Mouse (Mus musculus) retina, embryonic 14.5 days (tissue): ENCODE measurements around the gene Ski.

Experiments used
- DNase-seq: peaks from one replicate; pipeline ENCODE4 v3.0.0-alpha.2; 2015; ENCODE audit warnings: low spot score

Ski gene

DNA sequence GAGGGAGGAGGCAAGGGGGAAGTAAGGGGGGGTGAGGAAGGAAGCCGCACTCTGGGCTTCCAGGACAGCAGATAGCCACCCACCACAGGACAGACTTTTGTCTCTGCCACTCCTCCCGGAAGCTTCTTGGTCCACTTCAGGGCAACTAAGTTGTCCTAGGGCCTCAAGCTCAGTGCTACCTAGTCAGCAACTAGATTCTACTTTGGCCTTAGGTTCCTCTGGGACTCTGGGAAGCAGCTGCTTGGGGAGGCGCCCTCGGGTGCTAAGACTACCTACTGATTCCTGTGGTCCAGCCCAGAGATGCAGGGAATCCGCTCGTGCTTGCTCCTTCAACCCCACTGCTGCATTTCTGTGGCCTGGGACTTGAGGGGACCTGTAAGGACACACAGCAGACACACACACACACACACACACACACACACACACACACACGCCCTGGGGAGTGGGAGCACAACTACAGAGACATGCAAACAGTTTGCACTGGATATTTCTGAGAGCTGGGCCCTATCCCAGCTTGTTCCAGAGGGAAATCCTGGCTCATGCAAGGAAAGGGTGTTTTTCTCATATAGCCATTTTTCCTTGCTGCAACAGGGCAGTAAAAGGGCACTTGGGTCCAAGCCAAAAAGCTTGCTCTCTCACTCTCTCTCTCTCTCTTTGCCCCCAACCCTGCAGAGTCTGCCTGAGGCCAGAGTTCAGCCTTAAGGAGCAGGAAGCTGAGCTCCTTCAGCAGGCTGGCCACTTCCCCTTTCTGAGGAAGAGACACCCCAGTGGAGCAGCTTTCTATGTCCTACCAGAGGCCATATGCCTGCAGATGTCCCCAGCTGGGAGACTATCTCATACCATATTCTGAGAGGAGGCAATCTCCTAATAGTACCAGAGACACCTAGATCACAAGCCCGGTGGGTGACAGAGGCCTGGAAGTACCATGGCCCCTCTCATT is 12.2 kb upstream of the Ski start:
- DNase-seq: no peak

DNA sequence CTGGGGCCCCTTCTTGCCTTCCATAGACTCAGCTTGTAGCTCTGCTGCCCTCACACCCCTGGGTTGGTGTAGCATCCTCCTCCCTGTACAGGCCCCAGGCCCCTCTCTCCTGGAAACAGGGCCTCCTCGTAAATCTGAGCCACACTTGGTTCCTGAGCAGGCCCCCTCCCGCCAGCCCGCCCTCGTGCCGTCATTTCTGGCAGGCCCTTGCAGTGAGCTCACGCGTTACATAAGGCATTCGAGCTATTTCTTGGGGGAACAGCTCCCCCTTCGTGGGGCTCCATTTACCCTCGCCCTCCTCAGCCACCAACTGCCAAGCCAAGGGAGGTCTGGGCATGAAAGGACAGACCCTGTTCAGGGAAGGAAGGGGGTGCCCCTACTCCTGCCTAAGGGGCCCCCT is 11.5 kb upstream of the Ski start:
- no peak for DNase-seq

DNA sequence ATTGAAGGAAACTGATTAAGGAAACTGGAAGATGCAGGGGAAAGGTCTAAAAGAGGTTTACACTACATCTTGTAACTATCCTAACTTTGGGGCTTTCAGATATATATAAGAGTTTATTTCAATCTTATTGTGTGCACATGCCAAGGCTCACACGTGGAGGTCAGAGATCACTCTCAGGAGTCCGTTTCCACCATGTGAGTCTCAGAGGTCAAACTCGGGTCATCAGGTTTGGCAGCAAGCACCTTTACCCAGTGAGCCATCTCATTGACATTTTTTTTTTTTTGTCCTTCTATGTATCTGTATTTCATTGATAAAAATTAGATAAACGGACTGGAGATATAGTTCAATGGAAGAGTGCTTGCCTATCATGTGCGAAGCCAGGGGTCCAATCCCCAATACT is 6.1 kb upstream of the Ski start:
- DNase-seq: no peak

DNA sequence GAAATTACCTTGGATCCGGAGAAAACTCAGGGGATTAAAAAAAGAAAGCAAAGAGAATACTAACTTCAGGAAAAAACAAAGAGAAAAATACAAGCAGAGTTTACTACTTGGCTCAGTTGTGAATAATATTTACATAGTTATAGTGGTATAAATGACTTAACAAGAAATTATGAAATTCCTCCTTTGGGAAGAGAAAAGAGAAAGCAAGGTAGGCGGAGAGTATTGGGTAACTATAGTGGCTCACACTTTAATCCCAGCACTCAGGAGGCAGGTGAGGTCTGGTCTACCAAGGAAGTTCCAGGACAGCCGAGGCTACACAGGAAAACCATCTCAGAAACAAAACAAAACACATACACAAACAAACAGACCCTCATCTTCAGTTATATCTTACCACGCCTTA is 5.6 kb upstream of the Ski start:
- no peak for DNase-seq

DNA sequence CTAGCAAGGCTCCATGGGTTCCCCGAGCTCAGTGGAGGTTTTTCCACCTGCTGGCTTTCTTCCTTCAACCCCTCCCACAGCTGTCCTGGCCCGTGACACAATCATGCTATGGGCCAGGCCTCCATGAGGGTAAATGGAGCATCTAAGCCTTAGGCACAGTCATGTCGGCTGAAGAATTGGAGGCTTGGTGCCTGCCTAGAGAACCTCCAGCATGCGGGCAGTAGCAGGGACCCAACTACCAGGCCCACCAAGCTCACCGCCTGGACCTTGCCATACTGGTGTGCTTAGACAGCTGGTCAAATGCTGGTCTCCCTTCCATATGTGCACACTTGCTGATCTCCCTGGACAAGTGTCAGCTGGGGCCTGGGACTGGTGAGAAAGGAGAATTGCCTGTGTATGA is 3.5 kb upstream of the Ski start:
- DNase-seq: no peak

DNA sequence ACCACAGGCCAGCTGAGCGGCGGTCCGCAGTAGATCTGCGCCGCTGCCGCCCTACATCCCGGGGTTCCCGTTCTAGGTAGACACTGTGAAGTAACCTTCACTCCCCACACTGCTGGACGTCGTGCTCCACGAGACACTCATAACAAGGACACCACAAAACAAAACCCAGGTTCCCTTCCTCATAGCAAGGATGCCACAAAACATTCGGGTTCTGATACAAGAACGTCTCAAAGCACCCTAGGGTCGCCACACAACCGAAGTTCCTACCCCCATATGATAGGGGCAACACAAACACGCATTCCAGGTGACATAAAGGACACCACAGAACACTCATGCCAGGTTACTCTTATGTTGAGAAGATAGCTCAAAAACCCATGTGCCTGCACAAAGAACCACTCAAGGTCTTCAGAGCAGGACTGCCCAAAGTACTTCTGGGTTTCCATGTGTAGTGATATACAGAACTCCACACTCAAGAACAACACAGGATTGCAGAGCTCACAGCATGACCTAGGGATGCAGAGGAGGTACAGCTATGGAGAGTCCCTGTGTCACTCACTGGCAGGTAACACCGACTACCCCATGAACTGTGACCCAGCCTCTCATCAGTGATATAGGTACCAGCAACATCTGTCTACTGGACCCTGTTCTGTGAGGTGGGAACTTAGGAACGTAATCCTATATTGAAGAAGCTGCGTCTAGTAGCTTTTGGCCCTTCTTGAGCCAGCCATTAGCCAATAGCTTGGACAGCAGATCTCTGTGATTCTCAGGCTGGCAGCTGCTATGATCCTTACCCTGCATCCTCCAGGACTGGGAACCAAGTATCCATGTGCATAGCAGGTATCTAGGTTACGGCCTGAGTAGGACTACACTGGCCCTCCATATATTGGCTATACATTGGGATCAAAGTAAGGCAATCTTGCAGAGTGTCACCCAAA is 1.5 kb upstream of the Ski start:
- DNase-seq: no peak

DNA sequence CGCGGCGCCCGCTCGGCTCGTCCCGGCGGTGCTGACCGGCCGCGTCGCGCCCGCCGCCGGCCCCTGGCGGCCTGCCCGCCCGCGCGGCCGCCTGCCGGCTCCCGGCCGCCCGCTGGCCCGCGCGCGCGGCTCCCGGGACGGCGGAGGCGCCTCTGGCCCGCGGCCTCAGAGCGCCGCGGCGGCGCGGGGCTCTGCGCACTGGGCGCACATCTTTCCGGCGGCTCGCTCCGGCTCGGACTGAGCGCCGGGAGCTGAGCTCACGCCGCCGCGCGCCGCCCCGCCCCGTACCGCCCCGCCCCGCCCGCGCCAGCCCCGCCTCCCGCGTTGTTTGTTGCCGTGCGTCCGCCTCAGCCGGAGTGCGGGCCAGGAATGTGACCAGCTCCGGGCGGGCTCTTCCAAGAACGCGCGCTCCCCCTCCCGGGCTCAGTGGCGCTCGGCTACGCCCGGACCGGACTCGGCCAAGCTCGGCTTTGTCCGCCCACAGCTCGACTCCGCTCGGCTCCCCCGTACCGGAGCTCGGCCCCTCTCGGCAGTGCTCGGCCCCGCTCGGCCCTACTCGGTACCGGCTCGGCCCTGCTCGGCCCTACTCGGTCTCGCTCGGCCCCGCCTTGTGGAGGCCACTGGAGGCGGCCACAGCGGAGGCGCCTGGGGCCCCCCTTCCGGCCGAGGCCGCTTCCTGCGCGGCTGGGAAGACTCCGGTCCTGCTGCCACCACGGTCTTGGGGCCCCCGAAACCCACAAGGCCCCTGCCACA is 625 bp upstream of the Ski start:
- DNase-seq: peak; percentile 99

DNA sequence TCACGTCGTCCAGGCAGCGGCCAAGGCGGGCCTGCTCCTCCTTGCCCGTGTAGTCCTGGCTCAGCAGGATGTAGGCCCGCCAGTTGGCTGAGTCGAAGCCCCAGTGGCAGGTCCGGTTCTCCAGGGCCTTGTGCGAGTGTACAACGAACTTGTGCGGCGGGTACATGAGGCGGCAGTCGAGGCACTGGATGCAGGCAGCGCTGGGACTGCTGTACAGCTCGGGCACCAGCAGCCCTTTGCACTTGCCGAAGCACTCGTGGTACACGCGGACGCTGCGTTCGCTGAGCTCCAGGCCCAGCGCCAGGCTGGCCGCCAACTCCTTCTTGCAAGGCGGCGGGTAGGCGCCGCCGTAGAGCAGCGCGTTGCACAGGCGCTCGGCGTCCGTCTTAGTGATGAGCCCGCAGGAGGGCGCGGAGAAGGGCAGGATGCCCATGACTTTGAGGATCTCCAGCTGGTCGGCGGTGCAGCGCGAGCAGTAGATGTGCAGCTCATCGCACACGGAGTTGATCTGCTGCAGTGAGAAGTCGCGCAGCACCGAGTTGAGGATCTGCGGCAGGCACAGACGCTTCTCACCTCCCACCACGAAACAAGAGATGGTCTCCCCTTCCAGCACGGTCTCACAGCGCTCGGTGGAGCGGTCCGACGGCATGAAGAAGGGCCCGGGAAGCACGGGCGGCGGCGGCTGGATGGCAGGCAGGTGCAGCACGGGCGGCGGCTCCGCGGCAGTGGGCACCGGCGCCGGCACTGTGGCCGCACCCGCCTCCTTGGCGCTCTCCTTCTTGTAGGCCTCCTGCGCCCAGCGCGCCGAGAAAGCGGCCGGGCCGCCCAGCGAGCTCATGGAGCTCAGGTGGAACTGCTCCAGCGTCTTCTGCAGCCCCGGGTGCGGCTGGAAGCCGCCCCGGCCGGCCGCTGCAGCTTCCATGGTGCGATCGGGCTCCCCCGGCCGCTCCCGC is 517 bp downstream of the Ski start:
- peak; percentile 53 for DNase-seq

DNA sequence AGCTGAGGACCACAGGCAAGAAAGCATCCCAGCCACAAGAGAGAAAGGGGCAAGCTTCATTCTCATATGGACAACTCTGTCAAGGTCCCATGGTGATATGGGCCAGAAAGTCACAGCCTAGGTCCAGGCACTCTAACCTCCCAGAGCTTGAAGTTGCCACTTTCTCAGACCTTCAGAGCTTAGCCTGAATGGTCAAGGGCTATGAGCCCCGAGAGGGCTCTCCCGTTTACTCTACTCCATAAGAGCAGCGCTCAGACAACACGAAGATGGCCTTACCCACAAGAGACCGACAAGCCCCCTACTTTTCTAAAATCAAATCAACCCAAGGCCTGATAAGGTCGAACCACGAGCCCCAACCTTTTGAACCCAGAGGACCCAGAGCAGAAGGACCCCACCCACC is 1.3 kb downstream of the Ski start:
- DNase-seq: peak; percentile 11

DNA sequence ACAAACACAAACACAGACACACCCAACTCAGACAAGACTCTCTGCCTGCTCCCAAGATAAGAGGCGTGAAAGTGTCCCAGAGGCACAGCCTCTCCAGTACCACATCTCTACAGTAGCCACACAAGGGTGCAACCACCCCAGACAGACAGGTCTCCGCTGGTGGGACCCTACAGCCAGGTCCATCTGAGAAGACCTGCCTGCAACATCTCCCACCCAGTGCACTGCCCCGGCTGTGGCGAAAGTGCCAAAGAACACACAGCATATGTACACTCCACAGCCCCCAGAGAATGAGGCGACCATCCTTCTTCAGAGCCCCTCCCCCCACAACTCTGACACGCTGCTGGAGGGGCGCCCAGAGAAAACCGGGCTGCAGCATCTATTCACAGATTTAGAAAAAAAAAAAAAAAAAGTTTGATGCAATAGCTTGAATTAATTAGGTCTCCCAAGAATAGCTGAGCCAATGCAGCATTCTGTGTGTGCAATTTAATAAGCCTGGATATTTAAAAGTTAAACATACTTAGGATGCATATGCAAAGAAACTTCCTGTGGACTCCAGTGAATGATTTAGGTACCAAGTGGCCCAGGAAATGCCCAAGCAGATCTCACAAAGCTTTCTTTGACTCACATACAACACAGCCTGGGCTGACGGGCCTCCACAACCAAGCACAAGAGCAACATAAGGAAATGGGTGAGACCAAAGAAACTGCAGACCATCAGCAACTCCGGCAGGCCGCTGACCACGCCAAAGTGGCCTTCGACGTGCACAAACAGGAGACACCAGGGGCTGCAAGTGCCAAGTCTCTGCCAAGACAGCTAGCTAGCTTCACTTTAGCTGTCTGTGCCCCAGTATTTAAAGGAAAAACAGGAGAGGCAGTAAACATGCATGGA is 1.9 kb downstream of the Ski start:
- DNase-seq: peak; percentile 22

DNA sequence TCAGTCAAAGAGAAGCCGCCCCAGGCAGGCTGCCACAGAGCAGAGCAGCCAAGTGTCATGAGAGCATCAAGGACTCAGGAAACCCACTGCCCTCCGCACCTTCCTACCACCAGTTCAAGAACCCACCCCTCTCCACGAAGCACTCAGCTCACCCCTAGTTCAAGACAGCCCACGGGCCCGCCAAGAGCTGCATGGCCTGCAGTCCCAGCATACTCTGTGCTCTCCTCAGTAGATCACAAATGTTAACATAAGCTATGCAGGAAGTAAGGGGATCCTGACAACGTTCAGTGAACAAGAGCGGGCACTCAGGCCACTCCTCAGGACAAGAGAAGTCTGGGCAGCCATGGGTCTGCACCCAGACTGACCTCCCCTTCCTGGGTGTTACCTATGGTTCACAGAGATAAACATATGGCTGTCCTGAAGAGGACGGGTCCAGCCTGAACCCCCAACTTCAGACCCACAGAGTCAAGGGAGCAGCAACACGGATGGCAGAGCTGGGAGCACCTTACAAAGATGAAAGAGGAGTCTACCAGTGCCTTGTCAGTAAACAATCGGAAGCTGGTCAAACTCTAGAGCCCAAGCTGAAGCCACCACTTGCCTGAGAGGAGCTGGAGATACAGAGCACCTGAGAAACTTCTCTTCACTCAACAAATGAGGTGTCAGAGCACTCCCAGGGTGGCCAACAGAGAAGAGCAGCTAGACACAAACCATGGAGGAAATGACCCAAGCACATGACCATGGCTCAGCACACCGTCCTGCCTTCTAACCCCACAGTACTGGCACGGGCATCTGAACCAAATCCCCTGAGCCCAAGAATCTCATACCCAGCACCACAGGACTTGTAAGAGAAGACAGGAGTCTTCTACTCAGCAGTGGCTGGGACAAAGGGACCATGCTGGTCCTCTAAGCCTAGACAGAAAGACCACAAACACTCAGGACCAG is 2.9 kb downstream of the Ski start:
- DNase-seq: no peak

DNA sequence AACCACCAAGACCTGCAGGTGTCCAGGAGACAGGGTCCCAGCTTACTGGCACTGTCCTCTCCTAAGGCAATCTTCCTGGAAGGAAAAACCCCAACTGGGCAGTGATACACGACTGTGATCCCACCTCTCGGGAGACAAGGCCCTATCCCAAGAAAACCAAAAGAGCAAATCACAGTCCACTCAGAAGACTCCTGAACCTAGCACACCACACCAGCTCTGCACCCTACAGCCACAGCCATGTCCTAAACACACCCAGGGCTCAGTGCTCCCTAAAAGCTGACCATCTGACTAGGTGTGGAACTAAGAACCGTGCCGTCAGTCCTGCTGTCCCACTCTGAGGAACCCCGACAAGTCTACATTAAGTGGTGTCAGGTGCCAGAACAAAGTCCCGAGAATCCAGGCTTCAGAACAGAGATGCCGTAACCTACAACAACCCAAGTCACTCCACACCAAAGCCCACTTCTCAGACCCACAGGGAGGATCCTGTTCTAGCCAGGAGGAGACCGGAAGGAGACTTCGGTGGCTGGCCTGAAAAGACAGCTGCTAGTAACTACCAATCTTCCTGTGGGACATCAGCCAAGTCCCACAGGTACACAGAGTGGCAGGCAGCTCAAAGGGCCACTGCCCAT is 4.2 kb downstream of the Ski start:
- no peak for DNase-seq

DNA sequence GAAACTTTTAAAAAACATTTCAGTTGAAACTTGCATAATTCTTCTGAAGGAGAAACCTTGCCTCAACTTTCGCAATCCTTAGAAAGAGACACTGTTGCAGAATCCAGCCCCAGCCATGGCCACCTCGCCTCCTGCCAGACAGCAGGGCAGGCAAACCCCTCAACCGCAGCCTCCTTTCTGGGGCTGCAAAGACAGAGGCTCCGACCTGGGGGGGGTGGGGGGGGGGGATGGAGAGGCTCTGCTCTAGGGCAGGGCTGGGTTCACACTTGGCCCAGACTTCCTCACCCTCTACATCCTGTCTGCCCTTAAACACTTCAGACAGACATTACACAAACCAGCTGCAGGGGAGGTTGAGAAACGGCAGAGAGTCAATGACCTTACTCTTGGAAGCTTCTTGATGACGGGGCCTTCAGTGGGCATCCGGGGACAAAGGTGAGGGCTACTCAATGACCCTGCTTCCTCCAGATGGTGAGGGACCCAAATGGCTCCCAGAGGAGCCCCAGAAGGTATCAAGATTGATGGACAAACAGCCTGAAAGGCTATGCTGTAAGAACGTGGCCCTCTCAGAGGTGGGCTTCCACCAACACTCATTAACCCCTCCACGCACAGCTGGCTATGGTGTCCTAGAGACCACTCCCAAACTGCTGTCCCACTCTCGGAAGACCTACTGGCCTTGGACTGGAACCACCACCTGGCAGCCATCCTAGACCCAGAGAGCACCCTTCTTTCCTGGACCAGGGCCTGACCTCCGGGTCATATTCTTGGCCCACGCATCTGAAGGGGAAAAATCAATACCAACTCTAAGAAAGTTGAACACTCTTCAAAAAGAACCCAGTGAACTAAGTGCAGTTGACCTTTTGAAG is 4.9 kb downstream of the Ski start:
- no peak for DNase-seq

DNA sequence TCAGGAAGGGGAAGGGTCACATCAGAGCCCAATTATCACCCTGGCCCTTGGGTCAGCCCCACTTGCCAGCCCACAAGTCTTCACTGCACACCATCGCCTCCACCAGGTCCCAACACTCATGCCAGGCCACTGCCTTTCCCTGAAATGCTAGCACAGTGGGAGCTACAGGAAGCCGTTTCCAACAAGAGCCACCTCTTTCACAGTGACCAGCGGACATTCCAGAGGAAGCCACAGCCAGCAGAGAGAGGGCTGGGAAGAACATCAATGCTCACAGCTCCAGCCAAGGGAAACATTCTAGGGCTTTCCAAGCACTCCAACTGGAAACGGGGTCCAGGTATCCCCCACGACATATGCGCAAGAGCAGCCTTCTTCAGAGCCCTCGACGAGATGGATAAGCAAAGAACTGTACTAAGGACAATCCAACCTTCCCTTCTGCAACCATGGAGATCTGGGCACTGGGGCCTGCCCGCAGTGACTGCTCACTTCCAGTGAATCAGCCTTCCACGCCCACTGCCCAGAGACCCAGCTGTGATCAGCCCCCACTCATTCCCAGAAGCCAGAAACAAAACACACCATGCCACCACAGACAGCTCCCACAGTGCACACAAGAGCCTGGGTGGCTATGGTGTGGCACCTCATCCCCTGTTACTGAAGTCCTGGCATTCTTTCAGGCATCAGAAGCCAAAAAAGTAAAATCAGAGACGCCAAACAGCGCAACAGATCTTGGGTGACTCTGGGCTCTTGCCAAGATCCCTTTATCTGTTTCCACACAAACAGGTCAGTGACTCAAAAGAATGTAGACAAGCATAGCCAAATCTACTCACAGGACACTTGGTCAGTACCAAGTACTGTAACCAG is 6.4 kb downstream of the Ski start:
- no peak for DNase-seq

DNA sequence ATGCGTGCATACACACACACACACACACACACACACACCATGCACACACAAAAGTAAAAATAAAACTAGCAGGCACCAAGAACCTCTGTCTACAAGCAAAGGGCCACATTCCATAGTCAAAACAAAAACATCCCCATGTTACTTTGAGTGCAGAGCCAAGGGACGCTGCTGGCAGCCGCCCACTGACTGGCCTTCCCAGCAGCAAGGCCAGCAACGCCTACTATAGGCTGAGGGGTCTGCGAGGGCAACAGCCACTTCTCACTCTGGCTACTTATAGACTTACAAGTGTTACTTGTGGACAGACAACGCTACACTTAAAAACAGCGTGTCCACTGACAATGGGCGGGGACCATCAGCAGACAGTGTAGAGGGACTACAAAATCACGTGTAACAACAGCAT is 7.2 kb downstream of the Ski start:
- DNase-seq: no peak

DNA sequence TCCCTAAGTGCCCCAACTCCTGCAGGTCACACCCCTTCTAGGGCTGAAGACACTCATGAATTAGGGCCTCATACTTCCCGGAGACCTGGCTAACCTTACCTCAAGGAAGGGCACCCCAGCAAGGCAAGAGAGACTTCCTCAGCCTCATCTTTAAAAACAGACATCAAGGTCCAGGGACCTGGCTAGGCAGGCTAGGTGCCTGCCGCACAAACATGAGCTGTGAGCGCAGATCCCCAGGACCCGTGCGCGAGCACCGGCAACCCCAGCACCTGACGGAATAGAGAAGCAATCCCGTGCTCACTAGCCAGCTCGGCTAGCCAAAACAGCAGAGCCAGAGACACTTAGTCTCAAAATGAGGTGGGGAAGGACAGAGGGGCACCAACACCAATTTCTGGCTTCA is 7.6 kb downstream of the Ski start:
- no peak for DNase-seq

DNA sequence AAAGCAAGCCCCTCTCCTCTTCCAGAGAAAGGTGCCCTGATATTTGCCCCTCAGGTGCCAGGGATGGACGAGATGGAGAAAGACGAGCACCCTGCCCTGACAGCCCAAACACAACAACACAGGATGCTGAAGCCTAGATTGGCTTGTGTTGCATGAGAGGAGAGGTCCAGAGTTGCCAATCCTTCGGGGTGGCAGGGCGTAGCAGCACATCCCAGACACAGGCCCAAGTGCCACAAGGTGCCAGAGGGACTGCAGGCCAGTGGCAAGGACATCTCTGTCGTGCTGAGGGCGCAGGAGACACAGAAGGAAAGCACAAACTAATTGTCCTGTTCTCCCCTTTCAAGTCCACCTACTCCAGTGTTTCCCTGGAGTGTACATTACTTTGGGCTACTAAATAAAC is 8.2 kb downstream of the Ski start:
- no peak for DNase-seq
